Mouse (Mus musculus) adipocyte (in vitro differentiated cells): ENCODE measurements around the gene Il4i1.

Source experiments
- DNase-seq: peaks from one replicate; pipeline ENCODE4 v3.0.0-alpha.2; 2016; ENCODE audit warnings: low spot score

The Il4i1 gene

GRCm38 (mm10) chr7:44819391-44819790, 3.2 kb downstream of the Il4i1 start:
- no peak for DNase-seq

- DNase-seq = no peak
Measured at GRCm38 (mm10) chr7:44819863-44820262, 3.7 kb downstream of the Il4i1 start.

- no peak for DNase-seq
Measured at GRCm38 (mm10) chr7:44820525-44820924, 4.3 kb downstream of the Il4i1 start.

GRCm38 (mm10) chr7:44821666-44822448, 5.7 kb downstream of the Il4i1 start:
- no peak for DNase-seq

- DNase-seq = no peak
Measured at GRCm38 (mm10) chr7:44823409-44823808, 7.2 kb downstream of the Il4i1 start.

GRCm38 (mm10) chr7:44824872-44825271, 8.7 kb downstream of the Il4i1 start:
- DNase-seq = peak; percentile 76

GRCm38 (mm10) chr7:44826771-44827170, 10.6 kb downstream of the Il4i1 start:
- DNase-seq = no peak

- DNase-seq = no peak
Measured at GRCm38 (mm10) chr7:44828706-44829105, 12.5 kb downstream of the Il4i1 start.

- no peak for DNase-seq
Measured at GRCm38 (mm10) chr7:44832763-44833162, 16.6 kb downstream of the Il4i1 start.

GRCm38 (mm10) chr7:44835373-44836015, 19.3 kb downstream of the Il4i1 start:
- no peak for DNase-seq

- DNase-seq = no peak
Measured at GRCm38 (mm10) chr7:44836016-44836404, 19.8 kb downstream of the Il4i1 start.

GRCm38 (mm10) chr7:44836423-44837053, 20.4 kb downstream of the Il4i1 start:
- no peak for DNase-seq

- no peak for DNase-seq
Measured at GRCm38 (mm10) chr7:44838073-44838472, 21.9 kb downstream of the Il4i1 start.

GRCm38 (mm10) chr7:44839171-44839490, 22.9 kb downstream of the Il4i1 start:
- DNase-seq = no peak

- no peak for DNase-seq
Measured at GRCm38 (mm10) chr7:44839491-44840191, 23.5 kb downstream of the Il4i1 start.

- no peak for DNase-seq
Measured at GRCm38 (mm10) chr7:44840426-44840825, 24.2 kb downstream of the Il4i1 start.

GRCm38 (mm10) chr7:44841825-44842463, 25.8 kb downstream of the Il4i1 start:
- DNase-seq = no peak

GRCm38 (mm10) chr7:44845006-44845405, 28.8 kb downstream of the Il4i1 start:
- no peak for DNase-seq

GRCm38 (mm10) chr7:44846804-44847203, 30.6 kb downstream of the Il4i1 start:
- DNase-seq = no peak

GRCm38 (mm10) chr7:44847772-44848171, 31.6 kb downstream of the Il4i1 start:
- DNase-seq = no peak

GRCm38 (mm10) chr7:44848561-44849415, 32.6 kb downstream of the Il4i1 start, which contains the start of the genes Akt1s1 and Tbc1d17:
Gene Akt1s1, plus strand, starts transcription at chr7:44848991.
Gene Tbc1d17, minus strand, starts transcription at chr7:44849079.
- peak; percentile 99 for DNase-seq
